Comparison of ENCODE assay signal across 16 mouse cellular contexts in the genomic region with DNA sequence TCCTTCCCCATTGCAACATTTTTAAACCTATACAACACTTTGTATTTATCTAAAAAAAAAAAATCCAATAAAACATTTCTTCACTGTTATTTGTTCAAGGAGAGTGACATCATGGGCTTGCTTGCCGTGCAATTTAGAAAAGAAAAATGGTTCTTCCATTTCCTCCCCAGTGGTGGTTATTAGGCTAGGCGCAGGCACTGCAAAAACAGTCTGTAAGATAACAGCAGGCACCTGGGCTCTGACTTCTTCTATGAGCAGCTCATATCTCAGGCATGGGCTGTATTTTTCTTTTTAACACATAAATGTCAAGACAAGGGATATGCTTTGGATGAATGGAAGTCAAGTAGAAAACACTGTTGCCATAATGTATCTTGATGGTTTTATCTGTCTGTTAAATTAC.
DNase-seq lines count a peak whose midpoint lies in the region; ATAC-seq and TF ChIP-seq lines count a peak whose summit lies in the region.
"Had no signal": no experiment of that assay in that cellular context is flagged by ENCODE, and none has a peak within 500 bp of the region (broad histone marks: within the 10 kb centered on the region; RNA-seq: fewer than 3 reads in every experiment).

No protein-coding gene starts in this region.

- H3K79me2 ChIP-seq in heart, adult 2 months (replicated peaks; ENCODE audit: control insufficient read depth, insufficient read depth, low read length) = no peaks in the 10 kb centered on the region

- H3K9ac ChIP-seq in heart, embryonic 13.5 days = no peak overlapping the region
- no peak overlapping the region for H3K9ac ChIP-seq in heart, adult 2 months (ENCODE audit: low read depth, low read length)
- no peak overlapping the region for H3K9ac ChIP-seq in forebrain, embryonic 15.5 days (replicated peaks)
- no peak overlapping the region for H3K9ac ChIP-seq in hindbrain, embryonic 15.5 days
- no peak overlapping the region for H3K9ac ChIP-seq in neural tube, embryonic 12.5 days
- H3K9ac ChIP-seq: lung, embryonic 14.5 days had no signal

- ATAC-seq in heart, embryonic 13.5 days (ENCODE audit: extremely low read depth, insufficient number of reproducible peaks, low FRiP score, low TSS enrichment) = no peak
- no peak; the same call in 1 of the 2 replicates for ATAC-seq in forebrain, embryonic 15.5 days (replicated peaks)
- 0 out of 2 replicates have a peak, but pooled peaks have one; percentile 39 for ATAC-seq in hindbrain, embryonic 15.5 days (ENCODE audit: low FRiP score, low read depth)
- no peak; the same call in 1 of the 2 replicates for ATAC-seq in neural tube, embryonic 12.5 days (ENCODE audit: low FRiP score, low read depth)
- no peak for ATAC-seq in cerebellum, adult (ENCODE audit: insufficient number of reproducible peaks, low FRiP score, low TSS enrichment)
- ATAC-seq: Patski had no signal

- H3K9me3 ChIP-seq in heart, embryonic 13.5 days = no peaks in the 10 kb centered on the region
- H3K9me3 ChIP-seq in forebrain, embryonic 15.5 days = no peaks in the 10 kb centered on the region
- H3K9me3 ChIP-seq in hindbrain, embryonic 15.5 days = no peaks in the 10 kb centered on the region
- H3K9me3 ChIP-seq in neural tube, embryonic 12.5 days = no peaks in the 10 kb centered on the region
- H3K9me3 ChIP-seq: embryonic facial prominence, embryonic 10.5 days had no signal

- no peak for TF ChIP-seq EP300 in heart, adult 2 months (IDR thresholded peaks at IDR 0.05; ENCODE audit: insufficient read depth, low read depth, low read length)

- peak overlapping the region; percentile 53; the same call in 1 of the 2 replicates for H3K27ac ChIP-seq in heart, embryonic 13.5 days (replicated peaks)
- H3K27ac ChIP-seq in heart, adult 2 months = no peak overlapping the region
- peak overlapping the region; percentile 65 for H3K27ac ChIP-seq in forebrain, embryonic 15.5 days (replicated peaks)
- peak overlapping the region; percentile 76 for H3K27ac ChIP-seq in hindbrain, embryonic 15.5 days (replicated peaks)
- 0 out of 2 replicates have a peak overlapping the region, but pooled peaks have one; percentile 32 for H3K27ac ChIP-seq in neural tube, embryonic 12.5 days
- no peak overlapping the region; the same call in 1 of the 2 replicates for H3K27ac ChIP-seq in cerebellum, adult 2 months (ENCODE audit: insufficient read depth, low read length)
- H3K27ac ChIP-seq: macrophage had no signal

- no peak overlapping the region for H3K4me3 ChIP-seq in heart, embryonic 13.5 days
- no peak overlapping the region for H3K4me3 ChIP-seq in heart, adult 2 months
- no peak overlapping the region for H3K4me3 ChIP-seq in forebrain, embryonic 15.5 days
- no peak overlapping the region for H3K4me3 ChIP-seq in hindbrain, embryonic 15.5 days
- H3K4me3 ChIP-seq in neural tube, embryonic 12.5 days = no peak overlapping the region
- no peak overlapping the region for H3K4me3 ChIP-seq in cerebellum, adult 2 months (replicated peaks; ENCODE audit: insufficient read depth, low read depth, low read length)
- H3K4me3 ChIP-seq: embryonic facial prominence, embryonic 10.5 days; erythroblast, embryonic 14.5 days had no signal

- no peak for TF ChIP-seq CTCF in heart, adult 2 months (IDR thresholded peaks at IDR 0.05)
- no peak for TF ChIP-seq CTCF in cerebellum, adult 2 months (IDR thresholded peaks at IDR 0.05; ENCODE audit: borderline replicate concordance, insufficient read depth, low read depth, low read length)

- intact Hi-C loops in heart, adult 2 months (cut with DNase I) = loop anchor here (5.0 kb wide), 1 partner anchor 74 kb away; no protein-coding TSS in a partner anchor

- WGBS in heart, embryonic 13.5 days = 38% methylated on average over 2 of the region's 2 CpGs
- WGBS in heart, adult 2 months = 33% methylated on average over 2 of the region's 2 CpGs
- WGBS in forebrain, embryonic 15.5 days = 12% methylated on average over 2 of the region's 2 CpGs
- WGBS in hindbrain, embryonic 15.5 days = 10% methylated on average over 2 of the region's 2 CpGs
- 17% methylated on average over 2 of the region's 2 CpGs for WGBS in neural tube, embryonic 12.5 days
- WGBS in cerebellum, adult 2 months = 67% methylated on average over 2 of the region's 2 CpGs

- H3K4me1 ChIP-seq in heart, embryonic 13.5 days = peaks cover 29% of the 10 kb centered on the region
- H3K4me1 ChIP-seq in heart, adult 2 months (ENCODE audit: control insufficient read depth, insufficient read depth, low read length) = peaks cover 1% of the 10 kb centered on the region; the same call in 1 of the 2 replicates
- H3K4me1 ChIP-seq in forebrain, embryonic 15.5 days = peaks cover 22% of the 10 kb centered on the region
- H3K4me1 ChIP-seq in hindbrain, embryonic 15.5 days (replicated peaks) = peaks cover 53% of the 10 kb centered on the region
- peaks cover 19% of the 10 kb centered on the region for H3K4me1 ChIP-seq in neural tube, embryonic 12.5 days
- H3K4me1 ChIP-seq in cerebellum, adult 2 months (ENCODE audit: control insufficient read depth, insufficient read depth, low read length) = peaks cover 15% of the 10 kb centered on the region; the same call in 1 of the 2 replicates

- no peak for TF ChIP-seq POLR2A in heart, adult 2 months (IDR thresholded peaks at IDR 0.05; ENCODE audit: insufficient read depth, low read depth, low read length)
- no peak for TF ChIP-seq POLR2A in cerebellum, adult 2 months (IDR thresholded peaks at IDR 0.05; ENCODE audit: borderline replicate concordance, insufficient read depth, low read length)

- DNase-seq in heart, adult 2 months = no peak
- no peak for DNase-seq in cerebellum, adult 2 months
- DNase-seq in c-Kit-positive CD71-positive TER-119-positive erythroid progenitor cells, embryonic 14.5 days (ENCODE audit: low spot score) = no peak
- DNase-seq: layer of hippocampus, postnatal 36 days; lung, embryonic 14.5 days; thymus, postnatal 25 days had no signal

- no peaks in the 10 kb centered on the region for H3K27me3 ChIP-seq in heart, embryonic 13.5 days (replicated peaks)
- H3K27me3 ChIP-seq in heart, adult 2 months (ENCODE audit: control insufficient read depth, insufficient read depth, low read length) = no peaks in the 10 kb centered on the region
- no peaks in the 10 kb centered on the region for H3K27me3 ChIP-seq in forebrain, embryonic 15.5 days
- no peaks in the 10 kb centered on the region for H3K27me3 ChIP-seq in hindbrain, embryonic 15.5 days
- H3K27me3 ChIP-seq in neural tube, embryonic 12.5 days (replicated peaks) = no peaks in the 10 kb centered on the region
- no peaks in the 10 kb centered on the region for H3K27me3 ChIP-seq in cerebellum, adult 2 months (ENCODE audit: control insufficient read depth, insufficient read depth, low read length)
- H3K27me3 ChIP-seq: Patski had no signal

- no peaks in the 10 kb centered on the region for H3K36me3 ChIP-seq in heart, embryonic 13.5 days
- no peaks in the 10 kb centered on the region for H3K36me3 ChIP-seq in heart, adult 2 months (ENCODE audit: control insufficient read depth, insufficient read depth, low read length)
- H3K36me3 ChIP-seq in forebrain, embryonic 15.5 days = no peaks in the 10 kb centered on the region
- 0 out of 2 replicates have a peak, but pooled peaks cover 2% of the 10 kb centered on the region for H3K36me3 ChIP-seq in hindbrain, embryonic 15.5 days
- no peaks in the 10 kb centered on the region for H3K36me3 ChIP-seq in neural tube, embryonic 12.5 days
- H3K36me3 ChIP-seq: embryonic facial prominence, embryonic 10.5 days had no signal

- no peak overlapping the region for H3K4me2 ChIP-seq in heart, embryonic 13.5 days
- peak overlapping the region; percentile 2; the same call in 1 of the 2 replicates for H3K4me2 ChIP-seq in forebrain, embryonic 15.5 days (replicated peaks)
- peak overlapping the region; percentile 5; the same call in 1 of the 2 replicates for H3K4me2 ChIP-seq in hindbrain, embryonic 15.5 days
- H3K4me2 ChIP-seq in neural tube, embryonic 12.5 days (replicated peaks) = peak overlapping the region; percentile 27; the same call in 1 of the 2 replicates
- H3K4me2 ChIP-seq: liver, embryonic 11.5 days; lung, embryonic 14.5 days had no signal

Comparison
In these comparisons a context has a peak if more than half of its experiments do, and no peak if none do; other contexts are left out.
1. H3K27ac ChIP-seq: peak in heart, embryonic 13.5 days (single experiment), forebrain, embryonic 15.5 days (single experiment), hindbrain, embryonic 15.5 days (single experiment) and neural tube, embryonic 12.5 days (single experiment); none in heart, adult 2 months (single experiment) and cerebellum, adult 2 months (single experiment).